Mouse (Mus musculus) lung, embryonic 14.5 days (tissue): ENCODE results near the gene Sfi1. TPM values are rescaled to one million over a fixed set of nuclear protein-coding genes. Genes with fewer than 3 reads are reported as not detected.
"Not testable (repeated sequence)": the region's sequence is repeated elsewhere in the genome, so short reads cannot be mapped to it uniquely, and the experiment has no call there.

Experiments
- ATAC-seq: fragments of 200-750 bp; cut with Nextera tagmentation; 2 replicates; pipeline ENCODE4 v1.8.0; 2017; ENCODE audit warnings: mild to moderate bottlenecking, moderate TSS enrichment, moderate library complexity; ENCODE audit not compliant: insufficient read depth
- DNase-seq: peaks from one replicate; pipeline ENCODE4 v3.0.0-alpha.2; 2015
- H3K27ac ChIP-seq: fragments of 300-500 bp; sonication (generic); 2 replicates; pipeline ENCODE4 v1.5.1; 2014; ENCODE audit warnings: low read depth, mild to moderate bottlenecking, moderate library complexity
- H3K27me3 ChIP-seq: fragments of 300-500 bp; sonication (generic); 2 replicates; pipeline ENCODE4 v1.6.1; 2014; ENCODE audit warnings: low read length, control low read depth; ENCODE audit not compliant: insufficient read depth
- H3K36me3 ChIP-seq: fragments of 300-500 bp; sonication (generic); 2 replicates; pipeline ENCODE4 v1.6.1; 2014; ENCODE audit warnings: control low read depth; ENCODE audit not compliant: insufficient read depth
- H3K4me1 ChIP-seq: fragments of 300-500 bp; sonication (generic); 2 replicates; pipeline ENCODE4 v1.6.1; 2014; ENCODE audit warnings: antibody characterized with exemption, control low read depth; ENCODE audit not compliant: insufficient read depth
- H3K4me2 ChIP-seq: fragments of 300-500 bp; sonication (generic); 2 replicates; pipeline ENCODE4 v1.6.1; 2014; ENCODE audit warnings: mild to moderate bottlenecking
- H3K4me3 ChIP-seq: fragments of 300-500 bp; sonication (generic); 2 replicates; pipeline ENCODE4 v1.5.1; 2014; ENCODE audit warnings: low read depth, low read length
- H3K9ac ChIP-seq: fragments of 300-500 bp; sonication (generic); 2 replicates; pipeline ENCODE4 v1.6.1; 2014
- H3K9me3 ChIP-seq: fragments of 300-500 bp; sonication (generic); 2 replicates; pipeline ENCODE4 v1.6.1; 2016; ENCODE audit warnings: low read depth, low read length, control low read depth
- CTCF ChIP-seq: IDR thresholded peaks from 2 replicates; pipeline ENCODE4 v1.5.1; 2016; ENCODE audit warnings: antibody characterized with exemption, low read depth
- WGBS: fragments of 180-500 bp; shearing (Covaris S2); extraction: QIAGEN DNeasy Blood & Tissue Kit; methylation state at CpG from one replicate; pipeline ENCODE4 v1.1.7; 2014; 5-methylcytosine and 5-hydroxymethylcytosine counted together
- polyA plus RNA-seq: library from polyadenylated mRNA; unstranded; fragments of >200 nt; fragmentation: Nextera tagmentation; extraction: Ambion mirVana; gene quantifications from 2 replicates; pipeline ENCODE4 v1.2.1, GENCODE M21; 2014

The Sfi1 gene
- polyA plus RNA-seq, 1 experiment from 2014 or later = 10.8 TPM

DNA sequence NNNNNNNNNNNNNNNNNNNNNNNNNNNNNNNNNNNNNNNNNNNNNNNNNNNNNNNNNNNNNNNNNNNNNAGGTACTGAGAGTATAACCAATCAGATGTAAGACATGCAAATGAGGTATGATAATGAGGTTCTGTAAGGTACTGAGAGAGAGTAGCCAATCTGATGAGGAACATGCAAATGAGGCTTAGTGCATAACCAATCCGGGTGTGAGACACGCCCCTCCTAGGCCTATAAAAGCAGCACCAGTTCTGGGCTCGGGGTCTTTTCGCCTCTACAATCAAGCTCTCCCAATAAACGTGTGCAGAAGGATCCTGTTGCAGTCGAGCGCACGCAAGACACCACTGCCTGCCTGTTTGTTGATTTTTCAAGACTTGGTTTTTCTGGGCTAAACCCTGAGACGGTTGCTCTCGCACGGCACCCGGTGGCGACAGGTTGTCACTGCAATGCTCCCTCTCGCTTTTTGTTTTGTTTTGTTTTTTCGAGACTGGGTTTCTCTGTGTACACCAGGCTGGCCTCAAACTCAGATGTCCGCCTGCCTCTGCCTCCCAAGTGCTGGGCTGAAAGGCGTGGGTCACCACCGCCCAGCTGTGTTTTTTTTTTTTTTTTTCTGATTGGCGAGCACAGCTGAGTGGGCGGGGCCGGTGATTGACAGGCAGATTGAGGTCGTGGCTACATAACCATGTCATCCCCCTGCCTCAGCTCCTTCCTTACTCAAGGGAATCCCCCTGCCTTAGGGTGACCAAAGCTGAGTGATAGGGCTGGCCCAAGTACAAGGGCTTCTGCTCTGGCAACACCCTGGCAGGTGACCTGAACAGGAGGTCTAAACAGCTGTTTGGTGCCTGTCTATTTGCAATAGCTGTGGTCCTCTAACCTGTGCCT, 68.1 kb downstream of the Sfi1 start:
- ATAC-seq, H3K4me3 ChIP-seq: not testable (repeated sequence)
- WGBS = 86% methylated on average over 22 of the region's 22 CpGs

GRCm38 (mm10) chr11:3114403-3114802, 78.9 kb downstream of the Sfi1 start:
- Histone ChIP-seq H3K27me3 (no peaks in the 10 kb centered on the region), H3K9ac (no peak overlapping the region), H3K9me3 (peaks cover 5% of the 10 kb centered on the region; the same call in 1 of the 2 replicates), H3K36me3 (no peaks in the 10 kb centered on the region), H3K4me1 (no peaks in the 10 kb centered on the region), H3K4me3 (no peak overlapping the region), H3K4me2 (no peak overlapping the region), H3K27ac (no peak overlapping the region)
- ATAC-seq = no peak
- 60% methylated on average over 3 of the region's 3 CpGs for WGBS
- no peak for DNase-seq
- TF ChIP-seq CTCF = no peak

More for the DNA sequence above, 68.1 kb downstream of the Sfi1 start:
- not testable (repeated sequence) for H3K4me2 ChIP-seq, DNase-seq, H3K27ac ChIP-seq, H3K36me3 ChIP-seq, H3K9ac ChIP-seq, H3K9me3 ChIP-seq, H3K4me1 ChIP-seq, H3K27me3 ChIP-seq
- TF ChIP-seq CTCF = peak; percentile 46

DNA sequence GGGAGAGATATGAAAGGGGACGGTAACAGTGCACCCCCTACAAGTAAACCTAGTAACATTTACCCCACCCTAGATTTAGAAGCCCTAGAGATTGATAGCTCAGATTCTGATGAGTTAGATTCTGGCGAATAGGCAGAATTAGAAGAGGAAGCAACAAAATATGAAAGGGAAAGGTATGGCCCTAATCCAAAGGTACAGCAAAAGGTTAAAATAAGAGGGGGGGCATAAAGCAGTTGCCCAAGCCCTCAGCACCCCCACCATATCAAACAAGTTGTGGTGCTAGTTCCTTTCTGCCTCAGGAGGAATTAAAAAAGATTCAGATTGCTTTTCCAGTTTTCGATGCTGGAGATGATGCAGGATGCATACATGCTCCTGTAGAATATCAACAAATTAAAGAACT, 87.1 kb downstream of the Sfi1 start:
- Histone ChIP-seq H3K9ac (no peak overlapping the region), H3K36me3 (no peaks in the 10 kb centered on the region), H3K27ac (no peak overlapping the region), H3K9me3 (peaks cover 43% of the 10 kb centered on the region), H3K4me3 (no peak overlapping the region), H3K27me3 (no peaks in the 10 kb centered on the region), H3K4me2 (no peak overlapping the region), H3K4me1 (no peaks in the 10 kb centered on the region)
- no peak for TF ChIP-seq CTCF
- DNase-seq = no peak
- WGBS = 77% methylated on average over 3 of the region's 3 CpGs
- no peak for ATAC-seq

- Histone ChIP-seq H3K4me1 (no peaks in the 10 kb centered on the region), H3K9me3 (peaks cover 43% of the 10 kb centered on the region), H3K9ac (no peak overlapping the region), H3K27me3 (no peaks in the 10 kb centered on the region), H3K27ac (no peak overlapping the region), H3K4me2 (no peak overlapping the region), H3K36me3 (no peaks in the 10 kb centered on the region), H3K4me3 (no peak overlapping the region)
- no peak for TF ChIP-seq CTCF
- DNase-seq = no peak
- ATAC-seq = no peak
- 91% methylated on average over 21 of the region's 21 CpGs for WGBS
These were observed 88.0 kb downstream of the Sfi1 start for GRCm38 (mm10) chr11:3105261-3105731.

GRCm38 (mm10) chr11:3104501-3105260, 88.6 kb downstream of the Sfi1 start:
- peaks cover 47% of the 10 kb centered on the region for H3K9me3 ChIP-seq
- H3K27ac ChIP-seq, H3K36me3 ChIP-seq, H3K27me3 ChIP-seq, DNase-seq, H3K9ac ChIP-seq, H3K4me2 ChIP-seq, ATAC-seq, H3K4me3 ChIP-seq, H3K4me1 ChIP-seq: not testable (repeated sequence)
- 80% methylated on average over 20 of the region's 20 CpGs for WGBS

DNA sequence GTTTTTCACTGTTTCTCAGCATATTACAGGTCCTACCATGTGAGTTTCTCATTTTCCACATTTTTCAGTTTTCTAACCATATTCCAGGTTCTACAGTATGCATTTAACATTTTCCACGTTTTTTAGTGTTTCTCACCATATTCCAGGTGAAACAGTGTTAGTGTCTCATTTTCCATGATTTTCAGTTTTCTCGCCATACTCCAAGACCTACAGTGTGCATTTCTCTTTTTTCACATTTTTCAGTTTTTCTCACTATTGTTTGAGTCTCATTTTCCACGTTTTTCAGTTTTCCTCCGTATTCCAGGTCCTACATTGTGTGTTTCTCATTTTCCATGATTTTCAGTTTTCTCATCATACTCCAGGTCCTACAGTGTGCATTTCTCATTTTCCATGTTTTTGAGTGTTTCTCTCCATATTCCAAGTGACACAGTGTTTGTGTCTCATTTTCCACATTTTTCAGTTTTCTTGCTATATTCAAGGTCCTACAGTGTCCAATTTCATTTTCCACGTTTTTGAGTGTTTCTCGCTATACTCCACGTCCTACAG, 89.6 kb downstream of the Sfi1 start:
- Histone ChIP-seq H3K27me3 (no peaks in the 10 kb centered on the region), H3K27ac (no peak overlapping the region), H3K36me3 (no peaks in the 10 kb centered on the region), H3K9ac (no peak overlapping the region), H3K9me3 (peaks cover 47% of the 10 kb centered on the region), H3K4me2 (no peak overlapping the region), H3K4me1 (no peaks in the 10 kb centered on the region), H3K4me3 (no peak overlapping the region)
- TF ChIP-seq CTCF = no peak
- 77% methylated on average over 7 of the region's 7 CpGs for WGBS
- DNase-seq (no peak), ATAC-seq (no peak)

DNA sequence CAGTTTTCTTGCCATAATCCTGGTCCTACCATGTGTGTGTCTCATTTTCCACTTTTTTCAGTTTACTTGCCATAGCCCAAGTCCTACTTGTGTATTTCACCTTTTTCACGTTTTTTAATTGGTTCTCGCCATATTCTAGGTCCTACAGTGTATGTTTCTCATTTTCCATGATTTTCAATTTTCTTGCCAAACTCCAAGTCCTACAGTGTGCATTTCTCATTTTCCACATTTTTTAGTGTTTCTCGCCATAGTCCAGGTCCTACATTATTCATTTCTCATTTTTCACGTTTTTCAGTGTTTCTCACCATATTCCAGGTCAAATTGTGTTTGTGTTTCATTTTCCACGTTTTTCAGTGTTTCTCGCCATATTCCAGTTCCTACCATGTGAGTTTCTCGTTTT, 90.6 kb downstream of the Sfi1 start:
- peaks cover 47% of the 10 kb centered on the region for H3K9me3 ChIP-seq
- DNase-seq, H3K4me3 ChIP-seq, ATAC-seq, H3K9ac ChIP-seq, H3K36me3 ChIP-seq, H3K4me2 ChIP-seq, H3K27me3 ChIP-seq, H3K27ac ChIP-seq, H3K4me1 ChIP-seq: not testable (repeated sequence)
- 75% methylated on average over 7 of the region's 7 CpGs for WGBS
